Comparison of ENCODE assay signal across 8 mouse cellular contexts in genomic region chr9:44343290-44343689, GRCm38 (mm10). TPM values are rescaled to one million over a fixed set of nuclear protein-coding genes. Genes with fewer than 3 reads are reported as not detected.
A peak's percentile ranks its signal among the peaks of the same experiment; 100 is the strongest.
DNase-seq lines count a peak whose midpoint lies in the region; ATAC-seq lines count a peak whose summit lies in the region.

No protein-coding gene starts in this region.

- H3K4me2 ChIP-seq in lung, embryonic 16.5 days (ENCODE audit: low read depth, low read length) = peak overlapping the region; percentile 74
- peak overlapping the region; percentile 81 for H3K4me2 ChIP-seq in embryonic facial prominence, embryonic 12.5 days (replicated peaks)

- 3% methylated on average over 6 of the region's 6 CpGs for WGBS in lung, embryonic 16.5 days
- 11% methylated on average over 6 of the region's 6 CpGs for WGBS in embryonic facial prominence, embryonic 12.5 days

- H3K27ac ChIP-seq in lung, embryonic 16.5 days (ENCODE audit: low read length) = peak overlapping the region; percentile 99
- H3K27ac ChIP-seq in embryonic facial prominence, embryonic 12.5 days = peak overlapping the region; percentile 97

- peak overlapping the region; percentile 93 for H3K9ac ChIP-seq in lung, embryonic 16.5 days (ENCODE audit: low read length)
- H3K9ac ChIP-seq in embryonic facial prominence, embryonic 12.5 days = peak overlapping the region; percentile 84

- H3K4me3 ChIP-seq in lung, embryonic 16.5 days (ENCODE audit: low read length) = peak overlapping the region; percentile 94
- H3K4me3 ChIP-seq in embryonic facial prominence, embryonic 12.5 days = peak overlapping the region; percentile 81

- peak; percentile 18; the same call in 1 of the 2 replicates for ATAC-seq in lung, embryonic 16.5 days (ENCODE audit: low read depth)
- ATAC-seq in embryonic facial prominence, embryonic 12.5 days (ENCODE audit: insufficient number of reproducible peaks, insufficient read depth, low FRiP score, low TSS enrichment) = no peak; the same call in 1 of the 2 replicates
- ATAC-seq in megakaryocyte, adult 5-6 weeks (ENCODE audit: poor library complexity, severe bottlenecking) = 0 out of 2 replicates have a peak, but pooled peaks have one; percentile 21

- H3K4me1 ChIP-seq in lung, embryonic 16.5 days (replicated peaks; ENCODE audit: control insufficient read depth, insufficient read depth, low read length) = peaks cover 16% of the 10 kb centered on the region
- H3K4me1 ChIP-seq in embryonic facial prominence, embryonic 12.5 days = peaks cover 13% of the 10 kb centered on the region

- H3K27me3 ChIP-seq in lung, embryonic 16.5 days (ENCODE audit: control insufficient read depth, insufficient read depth, low read depth, low read length) = no peaks in the 10 kb centered on the region
- no peaks in the 10 kb centered on the region for H3K27me3 ChIP-seq in embryonic facial prominence, embryonic 12.5 days

- no peaks in the 10 kb centered on the region for H3K9me3 ChIP-seq in lung, embryonic 16.5 days (ENCODE audit: control insufficient read depth, low read length)
- H3K9me3 ChIP-seq in embryonic facial prominence, embryonic 12.5 days = no peaks in the 10 kb centered on the region

- no peak for DNase-seq in lung, postnatal 14 days
- DNase-seq in heart, postnatal 4 days = peak; percentile 59
- DNase-seq in frontal cortex, postnatal 25 days (ENCODE audit: low spot score in 2 of 2) = no peak
- DNase-seq in gastrocnemius, postnatal 10 days = no peak
- DNase-seq in right cerebral cortex, postnatal 4 days = no peak

- H3K36me3 ChIP-seq in lung, embryonic 16.5 days (ENCODE audit: control insufficient read depth, insufficient read depth, low read length) = peaks cover 24% of the 10 kb centered on the region
- H3K36me3 ChIP-seq in embryonic facial prominence, embryonic 12.5 days = peaks cover 41% of the 10 kb centered on the region

RNA-seq across cellular contexts. Expression of gene Hmbs, which starts 0.7 kb away (rescaled TPM):
- polyA plus RNA-seq in lung, embryonic 16.5 days (2015; fragmentation: Nextera tagmentation; extraction: Ambion mirVana) = 110 and 117 TPM in 2 replicates
- polyA plus RNA-seq in embryonic facial prominence, embryonic 12.5 days (2016; fragmentation: Nextera tagmentation; extraction: Ambion mirVana) = 126 TPM in 2 replicates
- 10 to 100 TPM; 54.0 to 60.6 TPM for total RNA-seq in heart, postnatal 4 days (2021)
- 63.1 and 83.4 TPM in 2 replicates for total RNA-seq in megakaryocyte, adult 5-6 weeks (2015)
- total RNA-seq in megakaryocyte, adult 5-6 weeks (2017) = 31.2 and 41.1 TPM in 2 replicates
- total RNA-seq in gastrocnemius, postnatal 10 days (2021) = 10 to 100 TPM; 29.2 to 31.0 TPM

RNA-seq across cellular contexts. Expression of gene H2afx, which starts 8.8 kb away (rescaled TPM):
- polyA plus RNA-seq in lung, embryonic 16.5 days (2015; fragmentation: Nextera tagmentation; extraction: Ambion mirVana) = 318 and 395 TPM in 2 replicates
- 399 and 416 TPM in 2 replicates for polyA plus RNA-seq in embryonic facial prominence, embryonic 12.5 days (2016; fragmentation: Nextera tagmentation; extraction: Ambion mirVana)
- total RNA-seq in heart, postnatal 4 days (2021) = 100 to 1,000 TPM; 157 to 164 TPM
- 136 and 144 TPM in 2 replicates for total RNA-seq in megakaryocyte, adult 5-6 weeks (2015)
- 239 and 262 TPM in 2 replicates for total RNA-seq in megakaryocyte, adult 5-6 weeks (2017)
- 10 to 100 TPM; 41.0 to 47.2 TPM for total RNA-seq in gastrocnemius, postnatal 10 days (2021)

RNA-seq across cellular contexts. Expression of gene Dpagt1, which starts 17.5 kb away (rescaled TPM):
- polyA plus RNA-seq in lung, embryonic 16.5 days (2015; fragmentation: Nextera tagmentation; extraction: Ambion mirVana) = 38.0 and 42.3 TPM in 2 replicates
- 37.2 and 39.1 TPM in 2 replicates for polyA plus RNA-seq in embryonic facial prominence, embryonic 12.5 days (2016; fragmentation: Nextera tagmentation; extraction: Ambion mirVana)
- total RNA-seq in heart, postnatal 4 days (2021) = 10 to 100 TPM; 24.1 to 25.0 TPM
- total RNA-seq in megakaryocyte, adult 5-6 weeks (2015) = 37.7 and 39.4 TPM in 2 replicates
- total RNA-seq in megakaryocyte, adult 5-6 weeks (2017) = 15.2 and 17.4 TPM in 2 replicates
- total RNA-seq in gastrocnemius, postnatal 10 days (2021) = 10 to 100 TPM; 11.7 to 17.0 TPM

RNA-seq across cellular contexts. Expression of gene Vps11, which starts 18.2 kb away (rescaled TPM):
- polyA plus RNA-seq in lung, embryonic 16.5 days (2015; fragmentation: Nextera tagmentation; extraction: Ambion mirVana) = 31.4 and 32.8 TPM in 2 replicates
- polyA plus RNA-seq in embryonic facial prominence, embryonic 12.5 days (2016; fragmentation: Nextera tagmentation; extraction: Ambion mirVana) = 28.3 and 32.4 TPM in 2 replicates
- 10 to 100 TPM; 20.9 to 21.6 TPM for total RNA-seq in heart, postnatal 4 days (2021)
- total RNA-seq in megakaryocyte, adult 5-6 weeks (2015) = 19.2 and 19.4 TPM in 2 replicates
- total RNA-seq in megakaryocyte, adult 5-6 weeks (2017) = 22.7 and 26.8 TPM in 2 replicates
- 10 to 100 TPM; 18.2 to 20.2 TPM for total RNA-seq in gastrocnemius, postnatal 10 days (2021)

RNA-seq across cellular contexts. Expression of gene C2cd2l, which starts 23.2 kb away (rescaled TPM):
- polyA plus RNA-seq in lung, embryonic 16.5 days (2015; fragmentation: Nextera tagmentation; extraction: Ambion mirVana) = 6.8 and 7.4 TPM in 2 replicates
- polyA plus RNA-seq in embryonic facial prominence, embryonic 12.5 days (2016; fragmentation: Nextera tagmentation; extraction: Ambion mirVana) = 8.5 and 9.4 TPM in 2 replicates
- total RNA-seq in heart, postnatal 4 days (2021) = 10 to 100 TPM; 16.3 to 16.5 TPM
- total RNA-seq in megakaryocyte, adult 5-6 weeks (2015) = 12.0 and 16.4 TPM in 2 replicates
- total RNA-seq in megakaryocyte, adult 5-6 weeks (2017) = 11.0 and 13.4 TPM in 2 replicates
- total RNA-seq in gastrocnemius, postnatal 10 days (2021) = 10 to 100 TPM in 1 of 2 experiments, 1 to 10 TPM in 1; 7.5 to 15.7 TPM
